Mouse (Mus musculus): Measurements from ENCODE around the gene Rhbdd3. TPM values are rescaled to one million over a fixed set of nuclear protein-coding genes. Genes with fewer than 3 reads are reported as not detected.

Rhbdd3 gene
- 19.7 and 20.3 TPM in 2 replicates for polyA plus RNA-seq (2012; rRNA removed)

DNA sequence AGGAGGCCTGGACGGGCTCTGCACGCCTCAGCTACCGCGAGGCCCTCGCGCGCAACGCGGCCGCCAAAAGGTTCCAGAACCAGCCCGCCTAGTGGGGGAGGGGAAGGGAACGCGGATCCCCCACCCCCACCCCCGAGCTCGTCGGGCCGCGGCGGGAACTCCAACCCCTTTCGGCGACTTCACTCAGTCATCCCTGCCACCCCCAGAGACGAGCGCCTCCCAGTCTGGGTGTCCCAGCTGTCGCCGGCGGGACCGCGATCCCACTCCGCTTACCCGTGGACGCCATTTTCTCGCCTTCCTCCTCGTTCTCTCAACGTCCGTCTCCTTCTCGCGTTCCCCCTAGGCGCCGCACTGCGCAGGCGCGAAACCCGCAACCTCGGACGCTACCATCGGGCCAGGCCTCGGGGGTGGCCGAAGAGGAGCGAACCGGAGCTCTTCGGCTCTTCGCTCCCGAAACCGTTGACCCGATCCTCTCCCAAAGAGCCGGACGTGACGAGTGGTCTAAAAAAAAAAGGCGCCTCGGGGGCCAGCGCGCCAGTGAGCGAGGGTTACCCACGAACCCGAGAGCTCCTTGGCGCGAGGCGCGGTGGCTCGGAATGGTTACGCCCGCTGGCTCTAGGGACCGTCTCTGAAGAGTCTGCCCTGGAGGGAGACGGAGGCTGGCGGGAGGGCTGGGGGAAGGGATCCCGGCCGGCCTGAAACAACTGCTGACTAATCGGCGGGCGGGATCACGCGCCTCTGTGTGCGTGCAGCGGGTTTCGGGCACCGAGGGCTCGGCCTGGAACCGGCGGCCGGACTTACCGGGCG lies at the start of gene Rhbdd3, which contains the start of gene Ewsr1:
Rhbdd3 (plus strand) TSS at position 191 of the 807 bp plus-strand sequence.
Ewsr1 (minus strand) TSS at position 531 of the 807 bp plus-strand sequence.
- under 1% methylated on average over 91 of the region's 92 CpGs for WGBS
- DNase-seq (ENCODE audit: low read depth, low spot score), result peak; percentile 88

DNA sequence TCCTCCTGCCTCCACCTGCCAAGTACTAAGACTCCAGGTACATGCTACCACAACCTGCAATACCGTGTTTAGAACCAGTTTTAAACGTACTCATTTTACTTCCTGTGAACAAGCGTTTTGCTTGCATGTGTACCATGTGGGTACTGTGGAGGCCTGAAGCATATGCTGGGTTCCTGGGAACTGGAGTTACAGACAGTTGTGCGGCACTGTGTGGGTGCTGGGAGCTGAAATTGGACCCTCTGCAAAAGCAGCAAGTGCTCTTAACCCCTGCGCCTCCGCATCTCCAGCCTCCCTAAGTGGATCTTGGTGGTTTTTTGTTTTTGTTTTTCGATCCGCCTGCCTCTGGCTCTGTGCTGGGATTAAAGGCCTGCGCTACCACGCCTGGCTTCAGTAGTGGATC lies 47.1 kb upstream of the Rhbdd3 start:
- 92% methylated on average over 10 of the region's 10 CpGs for WGBS

DNA sequence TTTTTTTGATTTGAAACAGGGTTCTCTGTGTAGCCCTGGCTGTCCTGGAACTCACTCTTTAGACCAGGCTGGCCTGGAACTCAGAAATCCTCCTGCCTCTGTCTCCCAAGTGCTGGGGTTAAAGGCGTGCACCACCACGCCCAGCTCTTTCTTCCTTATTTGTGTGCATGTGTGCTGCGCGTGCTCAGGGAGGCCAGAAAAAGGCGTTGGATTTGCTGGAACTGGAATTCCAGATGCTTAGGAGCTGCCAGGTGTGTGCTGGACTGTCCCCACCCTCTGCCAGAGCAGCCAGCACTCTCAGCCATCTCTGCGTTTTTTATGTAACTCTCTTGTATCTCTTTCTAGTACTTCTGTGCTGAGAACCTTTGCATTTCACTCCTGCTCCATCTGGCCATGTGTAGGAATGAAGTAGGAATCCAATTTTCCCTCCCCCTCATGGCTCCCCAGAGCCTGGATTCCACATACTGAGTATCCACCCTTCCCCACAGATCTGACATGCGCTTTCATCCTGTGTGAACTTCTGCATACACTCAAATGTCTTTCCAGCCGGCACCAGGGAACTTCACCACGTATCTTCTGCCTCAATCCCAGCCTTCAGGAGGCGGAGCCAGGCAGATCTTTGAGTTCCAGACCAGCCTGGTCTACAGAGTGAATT lies 46.4 kb upstream of the Rhbdd3 start:
- WGBS, result 53% methylated on average over 10 of the region's 10 CpGs
- DNase-seq (ENCODE audit: low read depth, low spot score), result no peak

More for the DNA sequence above, 47.1 kb upstream of the Rhbdd3 start:
- DNase-seq (ENCODE audit: low read depth, low spot score), result no peak

DNA sequence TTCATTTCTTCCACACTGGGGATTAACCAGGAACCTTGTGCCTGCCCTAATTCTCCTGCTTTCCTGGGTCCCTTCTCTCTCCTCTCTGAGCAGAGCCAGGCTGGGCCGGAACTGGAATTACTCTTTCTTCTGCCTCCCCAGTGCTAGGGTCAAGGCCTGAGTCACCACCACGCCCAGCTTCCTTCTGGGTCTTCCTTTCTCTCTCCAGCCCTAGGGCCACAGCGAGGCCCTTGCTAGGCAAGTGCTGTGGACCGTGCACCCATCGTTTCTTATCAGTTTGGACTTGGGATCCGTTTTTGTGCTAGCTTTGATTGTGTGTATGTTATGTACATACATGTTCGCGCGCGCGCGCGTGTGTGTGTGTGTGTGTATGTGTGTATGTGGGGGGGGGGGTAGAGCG lies 44.6 kb upstream of the Rhbdd3 start:
- no peak for DNase-seq (ENCODE audit: low read depth, low spot score)
- 79% methylated on average over 14 of the region's 14 CpGs for WGBS

DNA sequence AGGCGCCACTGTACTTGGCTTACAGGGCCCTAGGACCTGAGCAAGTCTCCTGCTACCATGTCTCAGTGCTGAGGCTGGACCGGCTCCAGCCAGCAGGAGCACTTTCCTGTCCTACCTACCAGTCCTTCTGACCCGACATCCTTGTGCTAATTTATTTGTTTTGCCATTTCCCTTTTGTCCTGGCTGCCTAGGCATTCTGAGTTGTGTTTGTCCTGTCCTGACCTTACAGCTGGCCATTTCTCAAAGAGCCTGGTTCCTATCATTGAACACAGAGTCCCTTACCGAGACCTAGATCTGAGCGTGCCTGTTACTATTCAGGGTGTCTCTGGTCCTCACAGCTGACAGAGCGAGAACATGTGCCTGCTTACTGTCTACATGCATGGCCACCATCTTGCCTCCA lies 43.9 kb upstream of the Rhbdd3 start:
- WGBS, result 77% methylated on average over 6 of the region's 6 CpGs
- DNase-seq (ENCODE audit: low read depth, low spot score), result no peak

DNA sequence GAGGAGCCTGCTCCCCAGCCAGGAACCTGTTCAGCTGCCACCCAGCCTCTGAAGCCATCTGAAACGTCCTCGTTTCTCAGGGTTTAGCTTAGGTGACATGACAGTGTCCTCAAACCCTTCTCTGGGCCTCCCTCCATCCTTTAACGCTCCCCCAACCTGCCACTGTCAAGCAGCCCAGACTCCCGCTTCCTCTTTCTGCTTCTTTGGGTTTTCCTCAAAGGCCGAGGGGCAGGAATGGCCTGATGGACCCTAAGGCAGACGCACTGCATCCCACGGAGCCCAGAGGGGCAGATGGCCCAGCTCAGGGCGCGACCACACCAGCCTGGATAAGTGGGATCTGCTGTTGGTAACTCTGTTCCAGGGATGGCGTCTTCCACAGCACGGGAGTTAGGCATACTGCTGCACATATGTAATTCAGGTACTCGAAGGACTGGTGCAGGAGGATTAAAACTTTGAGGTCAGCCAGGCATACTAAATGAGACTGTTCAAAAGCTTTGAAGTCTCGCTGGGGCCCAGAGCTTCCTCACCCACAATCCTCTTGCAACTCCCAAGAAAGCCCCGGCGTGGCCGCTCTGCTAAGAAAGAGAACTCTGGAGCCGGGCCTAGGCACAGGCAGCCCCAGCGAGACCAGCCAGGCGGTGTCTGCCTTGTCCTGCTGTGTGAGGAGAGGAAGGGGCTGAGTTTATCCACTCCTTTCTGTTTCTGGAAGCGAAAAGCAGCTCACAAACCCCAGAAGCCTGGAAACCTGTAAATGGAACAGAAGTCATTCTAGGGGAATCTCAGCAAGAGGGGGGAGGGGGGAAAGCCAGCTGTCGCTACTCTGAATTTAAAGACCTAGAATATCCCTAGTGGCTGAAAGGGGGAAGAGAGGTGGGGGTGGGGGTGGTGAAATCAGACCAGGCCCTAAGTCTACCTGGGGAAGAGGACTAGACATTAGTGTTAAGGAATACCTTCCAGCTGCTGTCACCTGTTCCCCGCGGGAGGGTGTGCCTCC lies 42.5 kb upstream of the Rhbdd3 start:
- DNase-seq (ENCODE audit: low read depth, low spot score), result no peak
- 77% methylated on average over 23 of the region's 23 CpGs for WGBS

DNA sequence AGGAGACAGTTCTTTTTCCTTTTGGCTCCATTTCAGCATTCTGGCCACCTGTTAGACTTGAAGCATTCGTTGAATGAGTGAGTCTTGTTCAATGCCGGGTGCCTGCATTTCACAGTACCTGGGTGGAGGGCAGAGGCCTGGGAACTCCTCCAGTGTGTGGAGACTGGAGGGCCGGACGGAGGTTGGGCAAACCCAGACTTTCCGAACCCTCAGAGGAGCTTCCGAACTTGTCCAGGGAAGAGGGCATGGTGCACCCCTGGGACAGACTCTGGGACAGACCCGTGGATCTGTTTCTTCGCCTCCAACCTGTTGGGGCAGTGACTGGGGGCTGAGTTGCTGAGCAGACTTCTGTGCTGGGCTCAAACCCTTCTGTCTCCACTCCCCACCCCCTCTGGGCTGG lies 41.7 kb upstream of the Rhbdd3 start:
- no peak for DNase-seq (ENCODE audit: low read depth, low spot score)
- 63% methylated on average over 8 of the region's 8 CpGs for WGBS

DNA sequence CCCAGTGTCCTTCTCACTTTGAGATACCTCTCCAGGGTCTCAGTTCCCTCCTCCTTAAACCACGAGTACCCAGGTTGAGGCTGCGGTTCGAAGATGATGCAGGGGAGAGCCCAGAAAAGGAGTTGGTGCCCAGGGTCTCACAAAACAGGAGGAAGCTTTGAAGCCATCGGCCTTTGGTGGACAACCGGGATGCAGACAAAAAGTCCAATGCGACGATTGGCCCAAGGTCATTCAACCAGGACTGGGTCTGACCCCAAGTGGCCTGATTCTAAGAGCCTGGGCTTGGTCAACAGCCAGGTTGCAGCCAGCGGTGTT lies 41.2 kb upstream of the Rhbdd3 start:
- no peak for DNase-seq (ENCODE audit: low read depth, low spot score)

DNA sequence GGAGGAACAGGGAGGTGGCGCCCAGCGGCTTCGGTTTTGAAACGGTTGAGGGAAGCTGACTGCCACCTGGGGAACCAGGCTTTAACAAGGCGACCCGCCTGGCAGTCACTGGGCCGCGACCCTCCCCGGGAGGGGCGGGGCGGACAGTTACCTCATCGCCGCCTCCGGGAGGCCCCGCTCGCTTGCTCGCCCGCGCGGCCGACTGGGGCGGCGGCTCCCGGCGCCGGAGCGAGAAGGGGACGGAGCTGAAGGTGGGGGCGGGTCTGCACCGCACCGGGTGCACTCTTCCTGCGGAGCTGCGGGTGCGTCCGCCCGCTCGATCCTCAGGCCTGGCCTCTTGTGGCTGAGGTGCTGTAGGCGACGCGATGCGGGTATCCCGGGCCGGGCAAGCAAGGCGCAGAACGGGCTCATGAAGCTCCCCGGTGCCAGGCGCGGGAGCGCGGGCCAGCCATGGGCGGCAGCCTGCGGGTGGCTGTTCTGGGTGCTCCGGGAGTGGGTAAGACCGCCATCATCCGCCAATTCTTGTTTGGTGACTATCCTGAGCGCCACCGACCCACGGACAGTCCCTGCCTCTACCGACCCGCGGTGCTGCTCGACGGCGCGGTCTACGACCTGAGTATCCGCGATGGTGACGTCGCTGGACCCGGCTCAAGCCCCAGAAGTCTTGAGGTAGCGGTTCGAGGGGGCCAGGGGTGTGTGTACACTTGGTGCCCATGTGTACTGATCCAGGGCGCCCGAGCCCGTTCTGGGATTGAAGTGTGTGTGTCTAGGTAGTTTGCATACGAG lies 40.7 kb upstream of the Rhbdd3 start, which contains the start of gene Rasl10a:
Rasl10a (plus strand) TSS at position 273 of the 786 bp plus-strand sequence.
- WGBS, result 1% methylated on average over 77 of the region's 77 CpGs
- no peak for DNase-seq (ENCODE audit: low read depth, low spot score)

More for the DNA sequence above, 41.2 kb upstream of the Rhbdd3 start:
- WGBS, result 37% methylated on average over 8 of the region's 8 CpGs

DNA sequence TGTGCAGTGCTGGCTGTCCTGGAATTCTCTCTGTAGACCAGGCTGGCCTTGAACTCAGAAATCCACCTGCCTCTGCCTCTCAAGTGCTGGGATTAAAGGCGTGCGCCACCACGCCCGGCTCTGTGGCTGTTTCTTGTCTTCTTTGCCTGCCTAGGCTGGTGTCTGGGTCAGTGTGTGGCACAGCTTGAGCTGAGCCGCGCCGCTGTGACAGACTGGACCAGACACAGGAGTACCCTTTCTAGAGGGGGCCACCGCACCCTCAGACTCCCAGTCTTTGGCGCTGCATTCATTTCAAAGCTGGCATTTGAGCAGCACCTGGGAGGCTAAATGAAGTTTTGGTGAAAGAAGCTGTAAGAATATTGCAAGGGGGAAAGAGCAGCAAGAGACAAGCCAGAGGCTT lies 39.9 kb upstream of the Rhbdd3 start:
- WGBS, result 35% methylated on average over 9 of the region's 9 CpGs
- no peak for DNase-seq (ENCODE audit: low read depth, low spot score)

DNA sequence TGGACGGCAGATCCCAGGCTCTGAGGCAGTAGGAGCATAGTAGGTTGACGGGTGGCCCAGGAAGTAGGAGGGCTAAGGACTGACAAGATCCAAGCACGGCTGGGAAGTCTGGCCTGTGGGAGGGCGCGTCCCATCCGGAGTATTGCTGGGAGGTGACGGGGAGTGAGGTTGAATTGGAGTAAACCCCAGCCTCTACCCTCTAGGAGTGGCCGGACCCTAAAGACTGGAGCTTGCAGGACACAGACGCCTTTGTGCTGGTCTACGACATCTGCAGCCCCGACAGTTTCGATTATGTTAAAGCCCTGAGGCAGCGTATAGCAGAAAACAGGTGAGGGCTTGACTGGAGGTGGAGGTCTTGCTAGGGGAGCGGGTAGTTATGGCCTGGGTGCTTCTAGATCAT lies 39.5 kb upstream of the Rhbdd3 start:
- DNase-seq (ENCODE audit: low read depth, low spot score), result no peak
- WGBS, result 37% methylated on average over 14 of the region's 14 CpGs

DNA sequence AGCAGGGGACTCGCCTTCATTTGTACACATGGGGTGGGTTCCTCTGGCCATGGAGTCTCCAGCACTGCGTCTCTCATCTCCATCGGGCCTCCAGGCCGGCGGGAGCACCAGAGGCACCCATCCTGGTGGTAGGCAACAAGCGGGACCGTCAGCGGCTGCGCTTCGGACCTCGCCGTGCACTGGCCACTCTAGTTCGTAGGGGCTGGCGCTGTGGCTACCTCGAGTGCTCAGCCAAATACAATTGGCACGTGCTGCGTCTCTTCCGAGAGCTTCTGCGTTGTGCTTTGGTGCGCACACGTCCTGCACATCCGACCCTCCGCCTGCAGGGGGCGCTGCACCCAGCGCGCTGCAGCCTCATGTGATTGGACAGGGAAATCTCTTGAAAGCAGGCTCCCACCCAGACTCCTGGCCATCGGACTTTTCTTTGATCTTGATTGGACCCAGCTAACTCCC lies 39.0 kb upstream of the Rhbdd3 start:
- 43% methylated on average over 27 of the region's 27 CpGs for WGBS
- DNase-seq (ENCODE audit: low read depth, low spot score), result no peak

DNA sequence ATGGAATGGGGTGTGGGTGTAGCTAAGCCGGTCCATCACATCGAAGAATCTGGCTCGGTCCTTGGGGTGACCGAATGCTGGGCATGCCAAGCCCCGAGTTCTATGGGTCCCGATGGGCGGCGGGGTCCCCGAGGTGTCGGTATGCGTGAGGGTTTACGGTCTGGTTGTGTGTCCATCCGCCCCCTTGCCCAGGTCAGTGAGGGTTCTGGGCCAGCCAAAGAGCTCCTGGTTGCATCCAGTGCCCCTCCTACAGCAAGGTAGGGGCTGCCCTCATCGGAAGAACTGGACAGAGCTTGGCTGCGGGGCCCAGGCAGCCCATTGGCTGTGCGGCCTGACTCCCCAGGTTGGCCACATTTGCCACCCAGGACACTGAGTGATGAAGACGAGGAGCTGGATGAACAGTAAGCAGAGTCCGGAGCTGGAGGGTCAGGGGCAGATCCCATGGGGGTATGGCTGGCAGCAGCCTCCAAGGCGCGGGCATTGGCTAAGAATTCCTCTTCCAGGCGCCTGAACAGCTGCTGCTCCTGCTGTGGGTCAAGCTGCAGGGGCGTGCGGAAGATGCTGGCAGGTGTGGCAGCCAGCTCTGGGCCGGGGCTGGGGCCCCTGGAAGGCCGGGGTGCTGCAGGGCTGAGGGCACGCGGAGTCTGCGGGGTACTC lies 37.8 kb upstream of the Rhbdd3 start:
- no peak for DNase-seq (ENCODE audit: low read depth, low spot score)
- WGBS, result 81% methylated on average over 28 of the region's 28 CpGs

DNA sequence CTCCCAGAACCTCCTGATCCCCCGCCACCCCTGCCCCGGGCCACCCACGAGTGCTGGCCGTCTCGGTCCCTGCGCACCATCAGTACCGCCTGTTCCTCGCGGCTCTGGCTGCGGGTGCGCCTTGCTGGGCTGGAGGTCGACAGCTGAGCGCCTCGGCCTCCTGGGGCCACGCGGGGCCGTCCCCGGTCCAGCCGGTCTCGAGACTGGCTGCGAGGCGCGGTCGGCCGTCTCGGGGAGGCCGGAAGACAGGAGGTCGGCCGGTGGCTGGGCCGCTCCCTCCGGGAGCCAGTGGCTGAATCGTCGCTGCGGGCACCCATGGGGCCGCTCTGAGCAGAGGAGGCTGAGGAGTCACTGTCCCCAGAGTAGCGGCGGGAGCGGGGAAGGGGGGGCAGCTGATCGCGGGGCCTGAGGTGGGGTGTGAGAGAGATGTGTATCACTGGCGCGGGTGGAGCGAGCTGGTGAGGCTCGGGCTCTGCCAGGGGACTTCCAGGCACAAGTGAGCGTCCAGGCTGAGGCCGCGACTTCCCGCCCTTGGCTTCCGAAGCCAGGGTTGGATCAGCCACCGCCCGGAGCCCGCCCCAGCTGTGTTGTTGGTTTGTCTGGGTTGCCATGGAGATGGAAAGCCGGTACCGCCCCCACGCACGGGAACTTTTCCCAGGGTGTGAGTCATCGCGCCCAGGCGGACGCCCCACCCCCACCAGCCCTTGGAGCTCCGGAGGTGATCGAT lies 37.1 kb upstream of the Rhbdd3 start:
- WGBS, result 4% methylated on average over 62 of the region's 62 CpGs
- DNase-seq (ENCODE audit: low read depth, low spot score), result peak; percentile 86

DNA sequence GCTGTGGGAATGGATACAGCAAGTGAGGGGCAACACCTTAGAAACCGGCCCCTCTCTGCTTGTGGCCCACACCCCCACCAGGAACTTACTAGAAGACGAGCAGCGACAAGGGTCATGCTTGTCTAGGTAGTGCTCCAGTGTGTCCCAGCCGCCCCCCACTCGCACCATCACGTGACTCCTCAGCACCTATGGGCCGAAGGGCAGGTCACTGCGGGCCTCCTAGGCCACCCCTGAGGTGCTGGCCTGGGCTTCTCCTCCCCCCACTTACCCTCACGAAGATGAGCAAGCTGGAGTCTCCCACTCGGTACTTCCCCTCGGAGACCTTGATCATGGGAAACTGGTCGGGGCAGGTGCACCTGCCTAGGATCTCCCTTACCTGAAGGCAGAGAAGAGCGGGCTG lies 36.4 kb upstream of the Rhbdd3 start:
- DNase-seq (ENCODE audit: low read depth, low spot score), result no peak

DNA sequence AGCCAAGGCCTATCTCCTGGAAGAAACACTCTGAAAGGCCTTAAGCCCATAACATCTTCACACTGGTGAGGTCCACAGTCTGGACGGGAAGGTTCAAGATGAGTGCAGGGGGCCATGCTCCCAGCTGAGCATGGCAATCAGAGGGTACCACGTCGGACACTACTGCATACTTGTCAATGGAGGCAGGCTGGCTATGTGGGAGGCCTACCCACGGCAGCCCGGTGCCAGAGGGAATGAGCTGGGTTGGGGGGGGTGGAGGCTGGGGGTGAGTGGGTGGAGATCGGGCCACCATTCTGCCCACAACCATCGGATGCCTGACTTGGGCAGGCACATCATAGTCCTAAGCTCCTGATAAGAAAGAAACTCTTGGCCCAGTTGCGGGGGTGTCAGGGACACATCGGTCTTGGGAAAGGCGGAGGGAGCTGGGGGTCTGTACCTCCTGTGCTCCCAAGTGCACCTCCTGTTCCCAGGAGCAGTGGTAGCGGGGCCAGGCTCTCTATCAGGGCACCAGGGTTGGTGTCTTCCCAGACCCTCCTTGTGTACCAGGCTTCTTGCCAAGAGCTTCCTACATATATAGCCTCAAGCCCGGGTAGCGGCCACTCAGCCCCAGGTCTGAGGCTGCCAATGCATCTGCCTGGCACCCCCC lies 35.7 kb upstream of the Rhbdd3 start:
- WGBS, result 72% methylated on average over 13 of the region's 13 CpGs
- DNase-seq (ENCODE audit: low read depth, low spot score), result no peak

More for the DNA sequence above, 36.4 kb upstream of the Rhbdd3 start:
- 13% methylated on average over 13 of the region's 13 CpGs for WGBS

DNA sequence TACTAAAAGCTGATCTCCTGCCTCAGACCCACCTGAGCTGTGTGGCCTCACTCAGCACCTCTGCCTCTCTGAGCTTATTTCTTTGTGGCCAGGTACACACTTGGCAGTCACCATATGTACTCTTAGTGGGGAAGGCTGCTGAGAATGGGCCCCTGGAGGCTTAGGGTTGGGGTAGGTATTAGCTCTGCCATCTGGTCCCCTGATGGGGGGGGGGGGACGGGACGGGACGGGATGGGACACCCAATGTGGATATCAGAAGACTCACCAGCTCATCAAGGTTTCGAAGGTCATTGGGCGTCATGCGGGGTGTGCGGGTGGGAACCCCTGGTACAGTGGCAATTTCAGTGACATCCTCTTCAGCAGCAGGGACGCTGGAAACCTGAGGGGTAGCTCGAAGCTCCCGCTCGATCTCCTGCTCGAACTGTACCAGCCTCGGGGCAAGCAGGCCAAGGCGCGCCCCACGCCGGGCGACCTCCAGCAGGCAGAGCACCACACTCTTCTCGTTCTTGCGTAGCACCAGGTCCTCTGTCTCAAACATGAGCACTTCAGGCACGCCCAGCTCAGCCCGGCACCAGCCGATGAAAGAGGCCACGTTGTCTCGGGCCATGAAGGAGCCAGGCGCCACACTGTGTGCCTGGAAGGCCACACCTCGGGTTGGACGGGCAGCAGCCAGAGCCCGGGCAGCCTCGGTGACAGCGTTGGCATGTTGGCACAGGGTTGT lies 35.0 kb upstream of the Rhbdd3 start:
- DNase-seq (ENCODE audit: low read depth, low spot score), result no peak
- 57% methylated on average over 31 of the region's 31 CpGs for WGBS
